10 mouse cellular contexts compared by ENCODE assay signal in genomic region chr16:46520885-46521417, GRCm38 (mm10). TPM values are rescaled to one million over a fixed set of nuclear protein-coding genes. Genes with fewer than 3 reads are reported as not detected.
"Had no signal": no experiment of that assay in that cellular context is flagged by ENCODE, and none has a peak within 500 bp of the region (broad histone marks: within the 10 kb centered on the region; RNA-seq: fewer than 3 reads in every experiment).

No protein-coding gene starts in this region.

- H3K4me3 ChIP-seq: left cerebral cortex, adult 2 months; liver, embryonic 13.5 days; midbrain, embryonic 13.5 days had no signal

- H3K36me3 ChIP-seq: liver, embryonic 13.5 days; midbrain, embryonic 13.5 days had no signal

- H3K9me3 ChIP-seq: liver, embryonic 13.5 days; midbrain, embryonic 13.5 days had no signal

- H3K9ac ChIP-seq: liver, embryonic 13.5 days; midbrain, embryonic 13.5 days had no signal

- H3K4me1 ChIP-seq: liver, embryonic 13.5 days; midbrain, embryonic 13.5 days had no signal

- ATAC-seq: inflammation-experienced regulatory T-cells, adult 6 months; midbrain, embryonic 13.5 days had no signal

- H3K4me2 ChIP-seq: liver, embryonic 13.5 days; midbrain, embryonic 13.5 days had no signal

- H3K27ac ChIP-seq: left cerebral cortex, adult 2 months; liver, embryonic 13.5 days; macrophage; midbrain, embryonic 13.5 days had no signal

- DNase-seq: layer of hippocampus, postnatal 36 days; liver, embryonic 13.5 days; lung, adult 2 months; lung, postnatal 14 days; thymus, adult 18-20 months; thymus, postnatal 36 days had no signal

- H3K27me3 ChIP-seq: liver, embryonic 13.5 days; midbrain, embryonic 13.5 days had no signal

RNA-seq across cellular contexts. Expression of gene Nectin3, which starts 22.6 kb away (rescaled TPM):
- polyA plus RNA-seq: inflammation-experienced regulatory T-cells, adult 6 months; macrophage had no signal
